10 mouse cellular contexts compared by ENCODE assay signal in the genomic region with DNA sequence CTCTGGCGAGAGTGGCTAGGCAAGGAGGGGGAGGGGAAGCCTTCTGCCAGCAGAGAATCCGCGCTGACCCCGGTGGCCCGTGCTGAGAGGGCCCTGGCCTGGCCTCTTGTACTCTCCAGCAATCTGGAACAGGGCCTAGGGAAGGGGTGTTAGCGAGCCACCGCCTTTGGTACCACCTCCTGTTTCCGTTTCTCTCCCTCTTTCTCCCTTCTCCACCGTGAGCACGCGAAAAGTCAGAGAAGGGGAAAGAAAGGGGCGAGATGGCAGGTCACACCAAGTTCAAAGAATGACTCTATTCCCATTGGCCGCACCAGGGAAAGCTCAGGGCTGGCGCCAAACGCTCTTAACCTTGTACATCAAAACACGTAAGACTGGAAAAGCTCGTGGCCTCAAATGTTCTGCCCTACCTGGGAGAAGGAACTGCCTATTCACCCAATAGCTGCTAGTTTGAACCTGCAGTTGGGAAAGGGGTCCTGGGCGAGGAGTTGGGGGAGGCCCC. TPM values are rescaled to one million over a fixed set of nuclear protein-coding genes. Genes with fewer than 3 reads are reported as not detected.
DNase-seq lines count a peak whose midpoint lies in the region; ATAC-seq lines count a peak whose summit lies in the region.
"Had no signal": no experiment of that assay in that cellular context is flagged by ENCODE, and none has a peak within 500 bp of the region (broad histone marks: within the 10 kb centered on the region; RNA-seq: fewer than 3 reads in every experiment).

No protein-coding gene starts in this region.

- H3K27ac ChIP-seq in heart, embryonic 11.5 days (ENCODE audit: low read depth, low read length): peak overlapping the region; percentile 88

- peaks cover 66% of the 10 kb centered on the region for H3K27me3 ChIP-seq in heart, embryonic 11.5 days (ENCODE audit: control insufficient read depth, insufficient read depth, low read length)

- H3K36me3 ChIP-seq in heart, embryonic 11.5 days (ENCODE audit: control insufficient read depth, insufficient read depth, low read length): no peaks in the 10 kb centered on the region

- H3K9ac ChIP-seq in heart, embryonic 11.5 days (ENCODE audit: low read depth, low read length): no peak overlapping the region

- peak overlapping the region; percentile 62; the same call in 1 of the 2 replicates for H3K4me3 ChIP-seq in heart, embryonic 11.5 days (ENCODE audit: low read depth, low read length)

- no peaks in the 10 kb centered on the region for H3K9me3 ChIP-seq in heart, embryonic 11.5 days (replicated peaks; ENCODE audit: control insufficient read depth, low read length)

- H3K4me2 ChIP-seq in heart, embryonic 11.5 days: peak overlapping the region; percentile 82

- no peak for DNase-seq in heart, adult 9 months (ENCODE audit: low spot score in 2 of 2)
- peak; percentile 64 for DNase-seq in urinary bladder, postnatal 14 days (ENCODE audit: low spot score)
- DNase-seq in urinary bladder, postnatal 36 days (ENCODE audit: low spot score in 2 of 2): no peak
- DNase-seq in liver: peak; percentile 41
- DNase-seq in spleen, adult 18-20 months: no peak
- DNase-seq in right cerebral cortex, postnatal 14 days: no peak
- no peak for DNase-seq in right cerebral cortex, adult 2 months (ENCODE audit: low spot score in 2 of 2)
- DNase-seq: thymus, adult 2 months had no signal

- no peak for ATAC-seq in heart, embryonic 11.5 days (replicated peaks; ENCODE audit: insufficient number of reproducible peaks, low FRiP score, low TSS enrichment)
- ATAC-seq: forebrain, embryonic 14.5 days had no signal

- 6% methylated on average over 15 of the region's 18 CpGs for WGBS in heart, embryonic 11.5 days (ENCODE audit: insufficient replicate concordance)

- H3K4me1 ChIP-seq in heart, embryonic 11.5 days (ENCODE audit: control insufficient read depth, insufficient read depth, low read length): peaks cover 25% of the 10 kb centered on the region

RNA-seq across cellular contexts. Expression of a gene that starts 1.5 kb away (rescaled TPM):
- polyA plus RNA-seq in heart, embryonic 11.5 days (2014; fragmentation: Nextera tagmentation; extraction: Ambion mirVana): 12.8 and 14.5 TPM in 2 replicates

Comparison
In these comparisons a context has a peak if more than half of its experiments do, and no peak if none do; other contexts are left out.
1. DNase-seq: peak in urinary bladder, postnatal 14 days (single experiment) and liver (single experiment); none in heart, adult 9 months (0 of 2), urinary bladder, postnatal 36 days (0 of 2), spleen, adult 18-20 months (0 of 2), right cerebral cortex, postnatal 14 days (single experiment) and right cerebral cortex, adult 2 months (0 of 2).